Mouse (Mus musculus) megakaryocyte progenitor cell, adult 5-6 weeks (primary cell): ENCODE data around the gene Yipf3. TPM values are rescaled to one million over a fixed set of nuclear protein-coding genes. Genes with fewer than 3 reads are reported as not detected.

Experiments used
- ATAC-seq: replicated peaks from 2 replicates; pipeline ENCODE4 v1.8.0; 2016; ENCODE audit warnings: mild to moderate bottlenecking, moderate TSS enrichment, inconsistent platforms; ENCODE audit not compliant: poor library complexity
- total RNA-seq, 2 experiments: library from RNA; stranded (forward) in 1 of 2; stranded (reverse) in 1 of 2; fragments of 157-497, 149-512 nt in 1 of 2; fragments of 200-1000 nt in 1 of 2; gene quantifications; 2 replicates each; pipeline versions ENCODE4 v1.2.3 to v1.2.4; 2015 to 2017

Yipf3 gene
- total RNA-seq (2015) (31.0 and 35.9 TPM in 2 replicates), total RNA-seq (2017) (28.2 and 30.8 TPM in 2 replicates)

DNA sequence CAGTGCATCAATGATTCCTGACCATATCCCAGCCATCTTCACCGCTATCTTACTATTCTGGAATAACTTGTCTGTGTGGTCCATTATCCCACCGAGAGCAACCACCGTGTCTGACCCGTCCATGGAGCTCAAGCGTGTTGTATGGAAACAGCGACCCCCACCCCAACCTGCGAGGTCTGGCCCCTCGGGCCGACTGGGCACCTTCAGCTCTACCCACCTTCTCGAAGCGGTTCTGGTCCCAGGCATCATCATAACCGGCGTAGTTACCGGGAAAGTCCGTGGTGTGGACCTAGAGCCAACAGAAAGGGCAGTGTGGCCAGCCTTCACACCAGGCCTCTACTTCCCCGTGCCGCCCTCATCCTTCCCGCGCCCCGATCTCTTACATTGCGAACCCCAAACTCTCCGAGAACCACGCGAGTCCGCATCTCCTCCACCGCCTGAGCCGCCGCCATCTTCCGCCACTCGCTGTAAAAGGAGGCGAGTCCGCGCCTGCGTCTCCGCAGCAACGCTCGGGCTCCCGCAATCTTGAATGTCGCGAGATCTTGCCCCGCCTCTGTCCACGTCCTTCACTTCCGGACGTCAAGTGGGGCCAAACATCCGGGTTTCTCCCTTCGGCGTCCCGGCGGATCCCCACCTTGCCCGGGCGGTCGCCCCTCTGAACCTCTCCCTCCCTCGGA, at the start of gene Yipf3, which contains the start of gene Polr1c:
Gene Yipf3, plus strand, starts transcription at position 569 of the 677 bp plus-strand sequence.
Gene Polr1c, minus strand, starts transcription at position 543 of the 677 bp plus-strand sequence.
- ATAC-seq: peak; percentile 89

GRCm38 (mm10) chr17:46201151-46201550, 46.7 kb upstream of the Yipf3 start:
- ATAC-seq: no peak

GRCm38 (mm10) chr17:46202421-46203071, 45.3 kb upstream of the Yipf3 start, which contains the start of the genes Polh and Xpo5:
Gene Polh (minus strand): TSS chr17:46202645.
Gene Xpo5 (plus strand): TSS chr17:46202782.
- peak; percentile 90 for ATAC-seq

DNA sequence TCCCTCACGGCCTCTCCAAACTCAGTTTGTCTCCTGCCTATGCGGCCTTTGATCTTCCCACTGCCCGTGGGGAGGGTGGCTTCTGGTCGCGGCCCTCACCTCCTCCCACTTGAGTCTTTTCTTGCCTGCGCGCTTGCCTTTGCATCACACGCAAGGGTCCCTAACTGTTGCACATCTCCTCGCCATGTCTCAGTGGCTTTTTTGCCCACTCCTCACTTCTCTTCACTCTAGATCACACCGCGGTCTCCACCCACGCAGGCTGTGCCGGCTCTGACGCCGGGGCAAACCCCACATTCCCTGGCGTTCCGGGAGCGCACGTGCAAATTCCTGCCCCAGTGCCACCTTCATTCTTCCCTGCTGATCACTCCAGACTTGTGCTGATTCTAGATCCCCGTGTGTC, 44.8 kb upstream of the Yipf3 start:
- peak; percentile 8 for ATAC-seq

- ATAC-seq: no peak
Observed at GRCm38 (mm10) chr17:46206676-46207075, 41.2 kb upstream of the Yipf3 start.

DNA sequence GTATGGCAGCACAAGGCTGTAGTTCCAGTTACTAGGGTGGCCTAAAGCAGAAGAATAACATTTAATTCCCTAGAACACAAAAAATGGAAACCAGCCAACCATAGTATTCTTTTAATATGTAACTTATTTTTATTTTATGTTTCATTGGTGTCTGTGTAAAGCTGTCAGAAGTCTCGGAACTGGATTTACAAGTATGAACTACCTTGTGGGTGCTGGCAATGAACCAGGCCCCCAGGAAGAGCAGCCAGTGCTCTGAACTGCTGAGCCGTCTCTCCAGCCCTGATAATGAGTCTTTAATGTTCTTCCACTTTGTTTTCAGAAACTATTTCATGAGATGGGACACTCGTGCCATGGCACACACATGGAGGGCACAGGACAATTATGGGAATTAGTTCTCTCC, 37.3 kb upstream of the Yipf3 start:
- no peak for ATAC-seq

DNA sequence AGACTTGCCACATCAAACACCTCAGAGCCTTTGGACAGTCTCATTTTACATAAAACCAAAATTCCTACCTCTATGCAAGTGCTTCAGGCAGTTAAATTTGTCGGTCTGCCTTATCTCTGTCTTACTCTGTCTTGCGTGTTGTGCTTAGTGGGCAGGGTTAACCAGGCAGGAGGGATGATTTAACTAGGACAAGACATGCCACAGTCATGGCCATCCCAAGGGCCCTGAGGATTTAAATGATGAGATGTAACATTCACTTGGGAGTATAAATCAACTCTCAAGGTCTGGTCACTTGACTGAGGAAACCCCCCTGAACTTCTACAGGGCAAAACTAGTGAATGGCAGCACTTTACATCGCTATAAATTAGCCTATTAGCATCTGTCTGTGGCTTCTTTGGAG, 26.3 kb upstream of the Yipf3 start:
- no peak for ATAC-seq

GRCm38 (mm10) chr17:46227576-46227975, 20.3 kb upstream of the Yipf3 start:
- ATAC-seq: no peak

DNA sequence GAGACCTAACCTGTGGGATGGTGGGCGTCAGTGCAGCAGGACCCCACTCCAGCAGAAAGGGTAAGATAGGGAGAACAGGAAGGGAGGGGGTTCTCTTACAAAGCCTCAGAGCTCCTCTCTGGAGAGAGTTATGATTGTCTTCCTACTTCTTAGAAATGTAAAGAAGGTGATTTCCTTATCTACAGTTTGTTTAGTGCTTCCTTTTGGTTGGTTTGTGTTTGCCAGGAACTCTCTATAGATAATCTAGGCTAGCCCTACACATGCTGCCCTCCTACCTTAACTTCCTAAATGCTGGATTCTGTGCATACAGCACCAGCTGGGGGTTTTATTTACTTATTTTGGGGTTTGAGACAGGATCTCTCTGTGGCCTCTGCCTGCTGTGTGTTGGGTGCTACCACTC, 11.8 kb upstream of the Yipf3 start:
- no peak for ATAC-seq

DNA sequence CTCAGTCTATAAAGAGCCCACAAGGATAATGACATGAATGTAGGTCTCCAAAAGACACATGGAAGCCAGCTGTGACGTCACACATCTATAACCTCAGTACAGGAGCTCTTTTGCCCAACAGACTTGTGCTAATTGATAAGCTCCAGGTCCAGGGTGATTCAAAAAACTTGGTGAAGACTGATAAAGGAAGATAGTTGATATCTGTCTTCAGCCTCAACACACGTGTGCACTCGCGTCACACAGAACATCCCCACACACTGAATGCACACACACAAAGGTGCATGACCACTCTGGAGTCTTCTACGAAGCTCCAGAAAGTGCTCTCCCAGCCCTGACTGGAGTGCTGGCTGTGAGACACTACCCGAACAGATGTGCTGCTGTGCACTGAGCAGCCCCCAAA, 10.8 kb upstream of the Yipf3 start:
- ATAC-seq: peak; percentile 67

DNA sequence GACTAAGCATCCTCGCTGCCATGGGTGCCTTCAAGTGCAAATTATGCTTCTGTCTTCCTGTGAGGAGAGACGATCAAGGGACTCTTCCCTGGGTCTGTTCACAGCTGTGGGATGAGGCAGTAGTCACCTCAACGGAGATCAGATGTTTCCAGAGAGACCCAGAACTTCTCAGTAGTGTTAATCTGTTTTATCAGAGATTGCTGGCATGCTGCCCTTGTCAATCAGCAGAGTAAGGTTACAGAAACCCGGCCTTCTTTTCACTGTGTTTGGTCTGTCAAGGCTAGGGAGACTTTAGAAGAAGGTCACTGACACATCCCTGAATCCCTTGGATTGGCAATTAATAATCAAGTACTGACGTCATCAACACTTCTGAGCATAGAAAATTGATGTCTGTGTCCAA, 10.4 kb upstream of the Yipf3 start:
- ATAC-seq: peak; percentile 19; the same call in 1 of the 2 replicates

GRCm38 (mm10) chr17:46239516-46240114, 8.3 kb upstream of the Yipf3 start:
- no peak for ATAC-seq

DNA sequence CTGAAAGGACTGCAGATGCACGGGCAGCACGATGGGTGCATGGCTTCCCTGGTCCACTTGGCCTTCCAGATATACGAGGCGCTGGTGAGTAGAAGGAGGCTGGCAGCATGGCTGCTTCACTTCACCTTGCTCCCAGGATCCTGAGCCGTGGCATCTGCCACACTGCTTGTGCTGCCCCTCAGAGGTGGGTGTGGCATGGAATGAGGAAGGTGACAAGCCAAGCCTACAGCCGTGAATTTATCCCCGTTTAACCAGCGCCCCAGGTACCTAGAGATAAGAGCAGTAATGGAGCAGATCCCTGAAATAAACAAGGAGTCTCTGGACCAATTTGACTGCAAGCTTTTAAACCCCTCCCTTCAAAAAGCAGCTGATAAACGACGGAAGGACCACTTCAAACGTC, 6.4 kb upstream of the Yipf3 start:
- no peak for ATAC-seq

- no peak for ATAC-seq
Observed at GRCm38 (mm10) chr17:46242274-46242673, 5.6 kb upstream of the Yipf3 start.

DNA sequence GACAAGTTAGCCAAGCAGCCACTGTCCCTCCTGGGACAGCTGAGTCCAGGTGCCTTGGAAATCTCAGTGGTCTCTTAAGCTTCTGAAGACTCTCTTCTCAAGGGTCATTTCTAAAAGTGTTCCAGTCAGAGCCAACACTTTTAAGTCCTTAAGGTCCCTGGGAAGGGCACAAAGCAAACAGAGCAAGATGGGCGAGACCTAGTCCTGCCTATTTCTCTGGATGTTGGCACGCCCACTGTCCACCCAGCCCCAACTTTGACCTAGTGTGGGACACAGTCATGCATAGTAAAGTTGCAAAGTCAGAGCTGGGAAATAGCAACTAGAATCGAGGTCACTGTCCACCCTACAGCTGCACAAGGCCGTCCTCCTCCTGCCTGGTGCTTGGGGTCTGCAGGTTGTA, 4.9 kb upstream of the Yipf3 start:
- ATAC-seq: no peak

GRCm38 (mm10) chr17:46243624-46244023, 4.3 kb upstream of the Yipf3 start:
- ATAC-seq: no peak

- ATAC-seq: no peak
Observed at GRCm38 (mm10) chr17:46244579-46244978, 3.3 kb upstream of the Yipf3 start.

DNA sequence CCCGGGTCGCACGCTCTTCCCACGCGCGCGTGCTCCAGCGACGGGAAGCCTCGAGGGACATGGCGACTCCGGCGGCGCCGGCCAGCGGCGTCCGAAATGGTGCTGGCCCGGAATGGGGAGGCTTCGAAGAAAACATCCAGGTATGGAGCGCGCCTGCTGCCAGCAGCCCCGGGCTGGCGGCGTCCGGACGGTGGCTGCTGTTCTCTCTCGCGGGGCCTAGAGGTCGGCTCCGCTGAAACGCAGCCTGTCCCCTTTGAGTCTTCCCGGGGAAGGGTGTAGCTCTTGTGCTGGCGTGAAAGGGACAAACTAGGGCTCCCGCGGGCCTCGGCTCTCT, 276 bp downstream of the Yipf3 start:
- no peak for ATAC-seq

GRCm38 (mm10) chr17:46251174-46251573, 3.3 kb downstream of the Yipf3 start:
- ATAC-seq: no peak

GRCm38 (mm10) chr17:46252571-46253451, 4.9 kb downstream of the Yipf3 start:
- peak; percentile 43 for ATAC-seq

DNA sequence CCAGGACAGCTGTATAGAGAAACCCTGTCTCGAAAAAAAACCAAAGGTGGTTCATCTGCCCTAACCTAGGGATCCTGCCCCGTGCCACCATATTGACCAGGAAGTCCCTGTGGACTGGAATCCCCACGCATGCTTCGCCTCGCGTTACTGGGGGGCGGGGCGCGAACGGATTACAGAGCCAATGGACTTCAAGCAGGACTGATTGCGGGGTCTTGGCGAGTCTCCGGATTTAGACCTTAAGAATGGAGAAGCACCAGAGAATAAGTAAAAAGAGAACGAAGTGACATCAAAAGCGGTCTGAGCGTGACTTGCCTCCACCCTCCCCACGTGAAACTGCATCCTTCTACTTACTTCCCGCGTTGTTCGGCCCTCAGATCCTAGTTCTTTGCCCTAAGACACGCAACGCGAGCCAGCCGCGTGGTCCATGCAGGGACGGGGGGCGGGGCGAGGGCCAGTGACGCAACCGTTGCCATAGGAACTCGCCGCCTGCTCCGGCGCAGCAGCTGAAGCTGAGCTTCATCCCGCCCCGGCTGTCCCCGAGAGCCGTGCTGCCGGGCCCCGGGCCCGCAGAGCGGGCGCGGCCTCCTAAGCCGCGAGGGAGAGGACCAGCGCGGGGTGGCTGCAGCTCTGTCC, 5.7 kb downstream of the Yipf3 start, which contains the start of gene Lrrc73:
Gene Lrrc73, plus strand, starts transcription at position 80 of the 633 bp plus-strand sequence.
- ATAC-seq: peak; percentile 82
